Mouse (Mus musculus) myocyte (in vitro differentiated cells): ENCODE data around the gene Dag1.

Experiments used
- E2F4 ChIP-seq: IDR thresholded peaks from one replicate; pipeline ENCODE4 v1.6.1; 2011; ENCODE audit warnings: mild to moderate bottlenecking, control low read depth, moderate library complexity; ENCODE audit not compliant: insufficient read depth
- MAX ChIP-seq: IDR thresholded peaks from one replicate; pipeline ENCODE4 v1.6.1; 2011; ENCODE audit warnings: low read depth, mild to moderate bottlenecking, control low read depth
- MYOD1 ChIP-seq, 3 experiments: IDR thresholded peaks; one replicate each; pipeline ENCODE4 v1.6.1; 2011; ENCODE audit warnings: control low read depth in 2 of 3, low read depth in 2 of 3, mild to moderate bottlenecking in 2 of 3, moderate library complexity in 1 of 3; ENCODE audit not compliant: insufficient read length in 2 of 3, control insufficient read depth in 1 of 3
- MYOG ChIP-seq, 3 experiments: IDR thresholded peaks; one replicate each; pipeline ENCODE4 v1.6.1; 2011; ENCODE audit warnings: control low read depth in 2 of 3, low read depth in 2 of 3, mild to moderate bottlenecking in 2 of 3; ENCODE audit not compliant: insufficient read length in 2 of 3, control insufficient read depth in 1 of 3, insufficient read depth in 1 of 3
- POLR2A ChIP-seq: IDR thresholded peaks from one replicate; pipeline ENCODE4 v1.6.1; 2011; ENCODE audit warnings: low read depth, mild to moderate bottlenecking, control low read depth, moderate library complexity; ENCODE audit not compliant: insufficient read length
- POLR2AphosphoS2 ChIP-seq: IDR thresholded peaks from one replicate; pipeline ENCODE4 v1.6.1; 2011; ENCODE audit warnings: low read depth, control low read depth; ENCODE audit not compliant: insufficient read length
- REST ChIP-seq: IDR thresholded peaks from one replicate; pipeline ENCODE4 v1.6.1; 2011; ENCODE audit warnings: mild to moderate bottlenecking, control low read depth, moderate library complexity; ENCODE audit not compliant: insufficient read depth, insufficient read length
- SRF ChIP-seq: IDR thresholded peaks from one replicate; pipeline ENCODE4 v1.6.1; 2011; ENCODE audit warnings: low read depth; ENCODE audit not compliant: control insufficient read depth, insufficient read length
- TCF12 ChIP-seq: IDR thresholded peaks from one replicate; pipeline ENCODE4 v1.6.1; 2011; ENCODE audit warnings: mild to moderate bottlenecking, control low read depth; ENCODE audit not compliant: poor library complexity, insufficient read depth, severe bottlenecking
- TCF3 ChIP-seq: IDR thresholded peaks from one replicate; pipeline ENCODE4 v1.6.1; 2011; ENCODE audit warnings: low read depth, control low read depth; ENCODE audit not compliant: insufficient read length
- USF1 ChIP-seq: IDR thresholded peaks from one replicate; pipeline ENCODE4 v1.6.1; 2011; ENCODE audit warnings: low read depth, mild to moderate bottlenecking, control low read depth, moderate library complexity

DNA sequence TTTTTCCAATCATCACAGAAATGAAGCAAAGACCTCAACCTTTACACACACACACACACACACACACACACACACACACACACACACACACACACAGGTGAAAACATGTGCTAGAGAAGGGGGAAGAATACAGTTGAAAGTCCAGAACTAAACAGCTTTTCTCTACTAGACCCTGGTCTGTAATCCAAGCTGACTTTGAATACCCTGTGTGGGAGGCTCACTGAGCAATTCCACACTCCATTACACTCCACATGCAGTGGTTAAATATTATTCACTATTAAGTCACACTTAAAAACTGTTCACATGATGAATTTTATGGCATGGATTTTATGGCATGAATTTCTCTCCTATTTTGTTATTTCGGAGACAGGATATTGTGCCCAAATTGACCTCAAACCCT lies 40.1 kb downstream of the Dag1 start:
- TF ChIP-seq TCF12 = no peak
- TF ChIP-seq MYOG (IDR thresholded peaks at IDR 0.05; ENCODE audit: control insufficient read depth in 1 of 3, insufficient read depth in 1 of 3, insufficient read length in 2 of 3, low read depth in 2 of 3) = no peak
- no peak for TF ChIP-seq POLR2A
- no peak for TF ChIP-seq MAX
- TF ChIP-seq POLR2AphosphoS2 = no peak
- no peak for TF ChIP-seq SRF
- TF ChIP-seq MYOD1 (IDR thresholded peaks at IDR 0.05; ENCODE audit: control insufficient read depth in 1 of 3, insufficient read length in 2 of 3, low read depth in 2 of 3) = no peak
- no peak for TF ChIP-seq USF1
- TF ChIP-seq TCF3 = no peak
- TF ChIP-seq REST = no peak
- TF ChIP-seq E2F4 = no peak
